Mouse (Mus musculus): ENCODE results near the gene Kcp.

- TF ChIP-seq EP300 (optimal IDR thresholded peaks at IDR 0.05) (no peak), CTCF (IDR thresholded peaks at IDR 0.05; ENCODE audit: low read depth) (no peak)
These were observed 1.3 kb upstream of the Kcp start for GRCm38 (mm10) chr6:29509086-29509485.
